8 mouse cellular contexts compared by ENCODE assay signal in the genomic region with DNA sequence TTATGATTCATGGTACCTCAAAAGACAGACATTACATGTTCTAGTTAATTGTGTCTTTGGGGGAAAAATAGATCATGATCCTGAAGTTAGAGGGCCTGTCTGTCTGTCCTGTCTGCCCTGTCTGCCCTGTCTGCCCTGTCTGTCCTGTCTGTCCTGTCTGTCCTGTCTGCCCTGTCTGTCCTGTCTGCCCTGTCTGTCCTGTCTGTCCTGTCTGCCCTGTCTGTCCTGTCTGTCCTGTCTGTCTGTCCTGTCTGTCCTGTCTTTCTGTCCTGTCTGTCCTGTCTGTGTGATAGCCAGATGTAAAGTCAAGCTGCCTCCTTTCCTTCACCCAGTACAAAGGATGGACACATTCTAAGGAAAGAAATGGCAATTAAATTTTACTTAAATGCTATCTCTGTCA. TPM values are rescaled to one million over a fixed set of nuclear protein-coding genes. Genes with fewer than 3 reads are reported as not detected.
DNase-seq lines count a peak whose midpoint lies in the region; ATAC-seq lines count a peak whose summit lies in the region.

No protein-coding gene starts in this region.

- H3K4me3 ChIP-seq in hindbrain, embryonic 12.5 days: no peak overlapping the region

- H3K27ac ChIP-seq in hindbrain, embryonic 12.5 days: no peak overlapping the region

- intact Hi-C loops in left cerebral cortex, postnatal 14 days (cut with DNase I): no loop called here

- no peaks in the 10 kb centered on the region for H3K4me1 ChIP-seq in hindbrain, embryonic 12.5 days

- H3K36me3 ChIP-seq in hindbrain, embryonic 12.5 days: no peaks in the 10 kb centered on the region

- H3K9ac ChIP-seq in hindbrain, embryonic 12.5 days: no peak overlapping the region

- no peak for ATAC-seq in CD4-positive, CD25-positive, alpha-beta regulatory T cell, adult 4 months
- ATAC-seq in hindbrain, embryonic 12.5 days (ENCODE audit: low FRiP score): peak; percentile 92

- H3K27me3 ChIP-seq in hindbrain, embryonic 12.5 days: no peaks in the 10 kb centered on the region

- DNase-seq in CD4-positive, CD25-positive, alpha-beta regulatory T cell, adult 2 months (ENCODE audit: low read depth, low spot score): peak; percentile 75
- peak; percentile 37 for DNase-seq in c-Kit-positive CD71-positive TER-119-positive erythroid progenitor cells, embryonic 14.5 days (ENCODE audit: low spot score)
- DNase-seq in mesoderm, embryonic 11.5 days (ENCODE audit: low read depth, low spot score): peak; percentile 61
- DNase-seq in layer of hippocampus, adult 18-20 months (ENCODE audit: low spot score in 2 of 2): no peak
- no peak for DNase-seq in left cerebral cortex, postnatal 14 days (ENCODE audit: low spot score in 2 of 2)
- no peak for DNase-seq in natural killer cell, adult 2 months (ENCODE audit: low spot score in 2 of 2)

- H3K4me2 ChIP-seq in hindbrain, embryonic 12.5 days (replicated peaks): no peak overlapping the region

- no peaks in the 10 kb centered on the region for H3K9me3 ChIP-seq in hindbrain, embryonic 12.5 days (replicated peaks)

RNA-seq across cellular contexts. Expression of a gene that starts 56.0 kb away (rescaled TPM):
- 100 to 1,000 TPM; 163 to 168 TPM for polyA plus RNA-seq in CD4-positive, CD25-positive, alpha-beta regulatory T cell, adult 4 months (2017; shearing (Covaris generic))
- polyA plus RNA-seq in hindbrain, embryonic 12.5 days (2016; fragmentation: Nextera tagmentation; extraction: Ambion mirVana): 94.5 and 99.2 TPM in 2 replicates
- total RNA-seq in layer of hippocampus, adult 18-20 months (2021): 10 to 100 TPM; 64.6 to 76.8 TPM
- total RNA-seq in left cerebral cortex, postnatal 14 days (2021): 100 to 1,000 TPM; 158 to 160 TPM

Comparison
In these comparisons a context has a peak if more than half of its experiments do, and no peak if none do; other contexts are left out.
1. DNase-seq: peak in CD4-positive, CD25-positive, alpha-beta regulatory T cell, adult 2 months (single experiment), c-Kit-positive CD71-positive TER-119-positive erythroid progenitor cells, embryonic 14.5 days (single experiment) and mesoderm, embryonic 11.5 days (single experiment); none in layer of hippocampus, adult 18-20 months (0 of 2), left cerebral cortex, postnatal 14 days (0 of 2) and natural killer cell, adult 2 months (0 of 2).